Mouse (Mus musculus): ENCODE data around the gene Birc6.

DNA sequence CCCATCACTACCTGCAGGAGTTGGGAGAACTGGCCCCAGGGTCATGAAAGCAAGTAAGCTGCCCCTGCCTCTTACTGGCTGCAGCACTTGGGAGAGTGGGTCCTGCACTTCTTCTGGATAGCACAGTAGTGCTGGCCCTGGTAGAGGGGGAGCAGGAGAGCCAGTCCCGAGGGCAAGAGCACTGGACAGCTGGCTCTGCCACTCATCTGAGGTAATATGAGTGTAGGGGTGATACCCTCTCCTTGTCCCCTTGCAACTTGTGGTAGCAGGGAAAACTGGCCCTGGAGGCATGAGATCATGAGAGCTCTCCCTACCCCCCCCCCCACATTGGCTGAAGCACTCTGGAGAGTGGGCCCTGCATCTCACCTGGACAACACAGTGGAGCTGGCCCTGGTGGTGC lies 187.6 kb downstream of the Birc6 start:
- TF ChIP-seq CTCF (IDR thresholded peaks at IDR 0.05; ENCODE audit: low read depth, low read length) (no peak), POLR2A (IDR thresholded peaks at IDR 0.05; ENCODE audit: extremely low read depth, insufficient read depth, low read length) (no peak)
